8 mouse cellular contexts compared by ENCODE assay signal in the genomic region with DNA sequence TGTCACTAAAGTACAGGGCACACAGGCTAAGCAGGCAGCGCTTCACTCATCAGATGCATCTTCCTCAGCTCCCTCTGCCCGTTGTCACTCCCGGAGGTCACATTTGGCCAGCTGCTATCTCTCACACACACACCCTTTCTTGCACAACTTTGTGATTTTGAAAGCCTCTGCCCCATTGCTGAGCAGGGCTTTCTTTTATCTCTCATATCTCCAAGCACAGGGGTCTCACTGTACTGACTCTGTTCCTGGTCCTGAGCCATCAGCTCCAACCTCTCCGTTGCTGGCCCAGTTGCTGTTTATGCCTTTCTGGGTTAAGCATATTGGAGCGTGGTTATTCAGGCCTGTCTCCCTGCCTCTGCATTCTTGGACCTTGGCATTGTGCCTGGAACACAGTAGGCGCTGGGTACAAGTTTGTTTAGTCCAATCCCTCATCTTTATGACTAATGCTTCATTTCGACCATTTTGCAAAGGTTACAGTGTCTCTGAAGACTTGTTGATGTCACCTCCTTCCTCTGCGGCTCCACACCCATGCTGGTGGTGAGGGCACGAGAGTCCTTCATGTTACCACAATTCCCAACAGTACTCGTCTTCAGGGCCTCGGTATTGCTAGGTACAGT.
DNase-seq lines count a peak whose midpoint lies in the region; ATAC-seq and TF ChIP-seq lines count a peak whose summit lies in the region.

No protein-coding gene starts in this region.

- H3K27ac ChIP-seq in thymus, adult 2 months (ENCODE audit: control insufficient read depth, insufficient read depth, low read length), result 0 out of 2 replicates have a peak overlapping the region, but pooled peaks have one; percentile 14
- no peak overlapping the region for H3K27ac ChIP-seq in forebrain, embryonic 12.5 days
- no peak overlapping the region for H3K27ac ChIP-seq in midbrain, embryonic 16.5 days (ENCODE audit: low read length)

- H3K36me3 ChIP-seq in thymus, adult 2 months (ENCODE audit: control insufficient read depth, insufficient read depth, low read length), result no peaks in the 10 kb centered on the region
- no peaks in the 10 kb centered on the region for H3K36me3 ChIP-seq in forebrain, embryonic 12.5 days (replicated peaks)
- H3K36me3 ChIP-seq in midbrain, embryonic 16.5 days (ENCODE audit: control insufficient read depth, insufficient read depth, low read length), result no peaks in the 10 kb centered on the region

- TF ChIP-seq POLR2A in thymus, adult 2 months (IDR thresholded peaks at IDR 0.05; ENCODE audit: control insufficient read depth, extremely low read depth, insufficient read depth, low read length, poor library complexity), result no peak

- TF ChIP-seq CTCF in thymus, adult 2 months (IDR thresholded peaks at IDR 0.05; ENCODE audit: borderline replicate concordance, control insufficient read depth, extremely low read depth, insufficient read depth, low read length, poor library complexity), result no peak

- H3K4me2 ChIP-seq in forebrain, embryonic 12.5 days, result no peak overlapping the region
- no peak overlapping the region for H3K4me2 ChIP-seq in midbrain, embryonic 16.5 days (ENCODE audit: low read length)

- ATAC-seq in forebrain, embryonic 12.5 days (ENCODE audit: low FRiP score), result no peak
- ATAC-seq in midbrain, embryonic 16.5 days, result no peak

- no peak overlapping the region for H3K9ac ChIP-seq in forebrain, embryonic 12.5 days
- H3K9ac ChIP-seq in midbrain, embryonic 16.5 days (ENCODE audit: low read depth, low read length), result no peak overlapping the region

- H3K27me3 ChIP-seq in thymus, adult 2 months (ENCODE audit: control insufficient read depth, insufficient read depth, low read length), result no peaks in the 10 kb centered on the region
- peaks cover 8% of the 10 kb centered on the region for H3K27me3 ChIP-seq in forebrain, embryonic 12.5 days
- H3K27me3 ChIP-seq in midbrain, embryonic 16.5 days (ENCODE audit: control insufficient read depth, insufficient read depth, low read depth, low read length), result no peaks in the 10 kb centered on the region

- no peak for DNase-seq in thymus, adult 2 months
- DNase-seq in thymus, postnatal 25 days, result no peak
- DNase-seq in heart, adult 8-10 months (ENCODE audit: low spot score), result peak; percentile 63
- peak; percentile 69 to 80 for DNase-seq in lung, adult 18-20 months
- DNase-seq in frontal cortex, postnatal 10 days (ENCODE audit: low spot score in 2 of 2), result no peak
- no peak for DNase-seq in thymus, adult 18-20 months

- H3K4me1 ChIP-seq in thymus, adult 2 months (replicated peaks; ENCODE audit: control insufficient read depth, insufficient read depth, low read length), result peaks cover 15% of the 10 kb centered on the region
- H3K4me1 ChIP-seq in forebrain, embryonic 12.5 days, result peaks cover 31% of the 10 kb centered on the region
- H3K4me1 ChIP-seq in midbrain, embryonic 16.5 days (ENCODE audit: control insufficient read depth, insufficient read depth, low read length), result peaks cover 22% of the 10 kb centered on the region

- H3K4me3 ChIP-seq in thymus, adult 2 months (ENCODE audit: control insufficient read depth, insufficient read depth, low read length), result no peak overlapping the region
- no peak overlapping the region for H3K4me3 ChIP-seq in forebrain, embryonic 12.5 days (replicated peaks)
- H3K4me3 ChIP-seq in midbrain, embryonic 16.5 days (ENCODE audit: low read depth, low read length), result no peak overlapping the region

- 33% methylated on average over 11 of the region's 11 CpGs for WGBS in thymus, adult 2 months
- 82% methylated on average over 11 of the region's 11 CpGs for WGBS in forebrain, embryonic 12.5 days
- WGBS in midbrain, embryonic 16.5 days, result 77% methylated on average over 11 of the region's 11 CpGs

- H3K9me3 ChIP-seq in forebrain, embryonic 12.5 days, result no peaks in the 10 kb centered on the region
- H3K9me3 ChIP-seq in midbrain, embryonic 16.5 days (replicated peaks; ENCODE audit: control insufficient read depth, low read length, poor library complexity, severe bottlenecking), result no peaks in the 10 kb centered on the region

Comparison
In these comparisons a context has a peak if more than half of its experiments do, and no peak if none do; other contexts are left out.
1. DNase-seq: peak in heart, adult 8-10 months (single experiment) and lung, adult 18-20 months (2 of 2); none in thymus, adult 2 months (single experiment), thymus, postnatal 25 days (single experiment), frontal cortex, postnatal 10 days (0 of 2) and thymus, adult 18-20 months (0 of 2).